Mouse (Mus musculus): Measurements from ENCODE around the gene Ccdc85b. TPM values are rescaled to one million over a fixed set of nuclear protein-coding genes. Genes with fewer than 3 reads are reported as not detected.
A peak's percentile ranks its signal among the peaks of the same experiment; 100 is the strongest.

Gene Ccdc85b
- polyA plus RNA-seq, 1 experiment from 2014 or later, result 8.3 TPM

DNA sequence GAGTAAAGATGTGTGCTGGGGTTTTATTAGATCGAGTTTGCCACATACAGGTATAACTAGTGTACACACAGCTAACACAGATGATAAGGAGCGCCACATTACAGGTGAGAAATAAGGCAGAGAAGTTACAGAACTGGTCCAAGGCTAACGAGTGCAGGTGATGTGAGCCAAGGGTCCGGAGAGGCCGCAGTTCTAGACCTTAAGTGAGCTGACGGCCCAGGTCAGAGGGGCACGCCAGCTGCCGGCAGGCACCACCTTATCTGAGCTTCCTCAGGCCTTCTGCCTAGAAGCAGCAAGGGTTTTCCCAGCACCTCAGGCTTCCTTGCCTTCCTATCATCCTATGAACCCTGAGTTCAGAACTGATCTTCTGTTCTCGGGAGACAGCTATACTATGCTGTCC, 38.1 kb downstream of the Ccdc85b start:
- Histone ChIP-seq H3K4me2 (ENCODE audit: low read depth) (no peak overlapping the region), H3K4me1 (ENCODE audit: control insufficient read depth, insufficient read depth, low read length) (peaks cover 10% of the 10 kb centered on the region), H3K9me3 (ENCODE audit: control insufficient read depth, low read length) (no peaks in the 10 kb centered on the region), H3K27me3 (ENCODE audit: control insufficient read depth, insufficient read depth, low read length) (no peaks in the 10 kb centered on the region), H3K36me3 (ENCODE audit: control insufficient read depth, insufficient read depth, low read length) (peaks cover 7% of the 10 kb centered on the region), H3K9ac (ENCODE audit: low read length) (no peak overlapping the region), H3K27ac (ENCODE audit: low read depth, low read length) (no peak overlapping the region), H3K4me3 (ENCODE audit: low read depth, low read length) (no peak overlapping the region)
- 94% methylated on average over 9 of the region's 9 CpGs for WGBS
- DNase-seq (ENCODE audit: low spot score), result no peak
- no peak for ATAC-seq (ENCODE audit: insufficient read depth, low FRiP score, low TSS enrichment)

GRCm38 (mm10) chr19:5418750-5419466, 38.8 kb downstream of the Ccdc85b start:
- H3K9ac ChIP-seq (ENCODE audit: low read length), result no peak overlapping the region
- WGBS, result 95% methylated on average over 7 of the region's 8 CpGs
- H3K36me3 ChIP-seq (ENCODE audit: control insufficient read depth, insufficient read depth, low read length), result peaks cover 7% of the 10 kb centered on the region

GRCm38 (mm10) chr19:5414534-5414957, 43.1 kb downstream of the Ccdc85b start:
- Histone ChIP-seq H3K9ac (ENCODE audit: low read length) (no peak overlapping the region), H3K4me1 (ENCODE audit: control insufficient read depth, insufficient read depth, low read length) (no peaks in the 10 kb centered on the region), H3K27ac (ENCODE audit: low read depth, low read length) (no peak overlapping the region), H3K4me3 (ENCODE audit: low read depth, low read length) (no peak overlapping the region), H3K4me2 (ENCODE audit: low read depth) (no peak overlapping the region), H3K27me3 (ENCODE audit: control insufficient read depth, insufficient read depth, low read length) (no peaks in the 10 kb centered on the region), H3K36me3 (ENCODE audit: control insufficient read depth, insufficient read depth, low read length) (no peaks in the 10 kb centered on the region), H3K9me3 (ENCODE audit: control insufficient read depth, low read length) (no peaks in the 10 kb centered on the region)
- ATAC-seq (ENCODE audit: insufficient read depth, low FRiP score, low TSS enrichment), result no peak
- 69% methylated on average over 2 of the region's 2 CpGs for WGBS
- no peak for DNase-seq (ENCODE audit: low spot score)

More at GRCm38 (mm10) chr19:5418750-5419466, 38.8 kb downstream of the Ccdc85b start:
- peaks cover 8% of the 10 kb centered on the region for H3K4me1 ChIP-seq (ENCODE audit: control insufficient read depth, insufficient read depth, low read length)
- no peak overlapping the region for H3K4me2 ChIP-seq (ENCODE audit: low read depth)
- H3K4me3 ChIP-seq (ENCODE audit: low read depth, low read length), result no peak overlapping the region
- ATAC-seq (ENCODE audit: insufficient read depth, low FRiP score, low TSS enrichment) (no peak), DNase-seq (ENCODE audit: low spot score) (no peak)
- no peak overlapping the region for H3K27ac ChIP-seq (ENCODE audit: low read depth, low read length)
- H3K9me3 ChIP-seq (ENCODE audit: control insufficient read depth, low read length), result no peaks in the 10 kb centered on the region
- H3K27me3 ChIP-seq (ENCODE audit: control insufficient read depth, insufficient read depth, low read length), result no peaks in the 10 kb centered on the region

- Histone ChIP-seq H3K27me3 (ENCODE audit: control insufficient read depth, insufficient read depth, low read length) (no peaks in the 10 kb centered on the region), H3K4me2 (ENCODE audit: low read depth) (no peak overlapping the region), H3K27ac (ENCODE audit: low read depth, low read length) (no peak overlapping the region), H3K36me3 (ENCODE audit: control insufficient read depth, insufficient read depth, low read length) (no peaks in the 10 kb centered on the region), H3K4me1 (ENCODE audit: control insufficient read depth, insufficient read depth, low read length) (no peaks in the 10 kb centered on the region), H3K9ac (ENCODE audit: low read length) (no peak overlapping the region), H3K9me3 (ENCODE audit: control insufficient read depth, low read length) (no peaks in the 10 kb centered on the region), H3K4me3 (ENCODE audit: low read depth, low read length) (no peak overlapping the region)
- 77% methylated on average over 4 of the region's 4 CpGs for WGBS
- DNase-seq (ENCODE audit: low spot score), result no peak
- ATAC-seq (ENCODE audit: insufficient read depth, low FRiP score, low TSS enrichment), result no peak
Observed at GRCm38 (mm10) chr19:5413840-5414239, 43.9 kb downstream of the Ccdc85b start.

DNA sequence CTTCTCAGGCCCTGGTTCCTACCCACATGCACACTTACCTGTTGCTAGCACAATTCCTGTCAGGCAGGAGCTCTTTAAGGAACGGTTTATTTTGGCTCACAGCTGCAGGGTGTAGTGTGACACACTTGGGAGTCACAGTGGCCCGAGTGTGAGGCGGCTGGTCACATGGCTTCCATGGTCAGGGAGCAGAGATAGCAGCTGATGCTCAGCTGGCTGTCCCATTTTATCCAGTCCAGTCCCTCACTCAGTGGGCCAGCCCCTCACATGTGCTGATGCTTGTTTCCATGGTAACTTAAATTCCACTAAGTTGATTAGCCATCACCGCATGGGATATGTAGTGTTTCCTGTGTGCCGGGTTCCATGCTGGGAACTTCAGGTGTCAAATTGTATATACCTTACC, 45.7 kb downstream of the Ccdc85b start:
- DNase-seq (ENCODE audit: low spot score) (no peak), ATAC-seq (ENCODE audit: insufficient read depth, low FRiP score, low TSS enrichment) (no peak)
- 68% methylated on average over 5 of the region's 5 CpGs for WGBS
- Histone ChIP-seq H3K36me3 (ENCODE audit: control insufficient read depth, insufficient read depth, low read length) (no peaks in the 10 kb centered on the region), H3K4me2 (ENCODE audit: low read depth) (no peak overlapping the region), H3K9me3 (ENCODE audit: control insufficient read depth, low read length) (no peaks in the 10 kb centered on the region), H3K27me3 (ENCODE audit: control insufficient read depth, insufficient read depth, low read length) (no peaks in the 10 kb centered on the region), H3K4me1 (ENCODE audit: control insufficient read depth, insufficient read depth, low read length) (peaks cover 5% of the 10 kb centered on the region; the same call in 1 of the 2 replicates), H3K9ac (ENCODE audit: low read length) (no peak overlapping the region), H3K27ac (ENCODE audit: low read depth, low read length) (no peak overlapping the region), H3K4me3 (ENCODE audit: low read depth, low read length) (no peak overlapping the region)

DNA sequence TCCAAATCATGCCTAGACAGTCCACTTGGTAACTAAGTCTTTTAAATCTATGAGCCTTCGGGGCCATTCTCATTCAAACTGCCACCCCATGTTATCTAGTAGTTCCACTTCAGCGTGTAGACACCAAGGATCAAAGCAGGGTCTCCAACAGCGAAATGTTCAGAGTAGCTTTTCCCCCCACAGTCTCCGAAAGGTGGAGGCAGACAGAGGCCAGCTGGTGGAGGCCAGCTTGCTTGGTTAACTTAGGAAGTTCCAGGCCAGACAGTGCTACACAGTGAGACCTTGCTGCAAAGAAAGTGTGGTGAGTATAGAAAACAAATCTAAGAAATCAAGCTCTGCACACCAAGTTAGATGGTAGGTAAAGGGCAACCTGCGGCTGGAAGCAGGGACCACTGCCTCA, 47.1 kb downstream of the Ccdc85b start:
- 87% methylated on average over 5 of the region's 5 CpGs for WGBS
- DNase-seq (ENCODE audit: low spot score), result no peak

GRCm38 (mm10) chr19:5409068-5409467, 48.6 kb downstream of the Ccdc85b start:
- DNase-seq (ENCODE audit: low spot score) (no peak), ATAC-seq (ENCODE audit: insufficient read depth, low FRiP score, low TSS enrichment) (no peak)
- Histone ChIP-seq H3K4me2 (ENCODE audit: low read depth) (no peak overlapping the region), H3K9me3 (ENCODE audit: control insufficient read depth, low read length) (no peaks in the 10 kb centered on the region), H3K4me1 (ENCODE audit: control insufficient read depth, insufficient read depth, low read length) (peaks cover 5% of the 10 kb centered on the region; the same call in 1 of the 2 replicates), H3K9ac (ENCODE audit: low read length) (no peak overlapping the region; the same call in 1 of the 2 replicates), H3K27ac (ENCODE audit: low read depth, low read length) (no peak overlapping the region), H3K4me3 (ENCODE audit: low read depth, low read length) (no peak overlapping the region), H3K27me3 (ENCODE audit: control insufficient read depth, insufficient read depth, low read length) (no peaks in the 10 kb centered on the region), H3K36me3 (ENCODE audit: control insufficient read depth, insufficient read depth, low read length) (no peaks in the 10 kb centered on the region)
- 79% methylated on average over 5 of the region's 5 CpGs for WGBS

More for the DNA sequence above, 47.1 kb downstream of the Ccdc85b start:
- Histone ChIP-seq H3K27me3 (ENCODE audit: control insufficient read depth, insufficient read depth, low read length) (no peaks in the 10 kb centered on the region), H3K9ac (ENCODE audit: low read length) (no peak overlapping the region), H3K4me2 (ENCODE audit: low read depth) (no peak overlapping the region), H3K4me3 (ENCODE audit: low read depth, low read length) (no peak overlapping the region), H3K4me1 (ENCODE audit: control insufficient read depth, insufficient read depth, low read length) (peaks cover 5% of the 10 kb centered on the region; the same call in 1 of the 2 replicates), H3K36me3 (ENCODE audit: control insufficient read depth, insufficient read depth, low read length) (no peaks in the 10 kb centered on the region), H3K9me3 (ENCODE audit: control insufficient read depth, low read length) (no peaks in the 10 kb centered on the region), H3K27ac (ENCODE audit: low read depth, low read length) (no peak overlapping the region)
- ATAC-seq (ENCODE audit: insufficient read depth, low FRiP score, low TSS enrichment), result no peak

- no peak for DNase-seq (ENCODE audit: low spot score)
- ATAC-seq (ENCODE audit: insufficient read depth, low FRiP score, low TSS enrichment), result no peak
- Histone ChIP-seq H3K4me3 (ENCODE audit: low read depth, low read length) (no peak overlapping the region), H3K9me3 (ENCODE audit: control insufficient read depth, low read length) (no peaks in the 10 kb centered on the region), H3K27me3 (ENCODE audit: control insufficient read depth, insufficient read depth, low read length) (no peaks in the 10 kb centered on the region), H3K9ac (ENCODE audit: low read length) (no peak overlapping the region; the same call in 1 of the 2 replicates), H3K36me3 (ENCODE audit: control insufficient read depth, insufficient read depth, low read length) (no peaks in the 10 kb centered on the region), H3K27ac (ENCODE audit: low read depth, low read length) (no peak overlapping the region), H3K4me1 (ENCODE audit: control insufficient read depth, insufficient read depth, low read length) (peaks cover 5% of the 10 kb centered on the region; the same call in 1 of the 2 replicates), H3K4me2 (ENCODE audit: low read depth) (0 out of 2 replicates have a peak overlapping the region, but pooled peaks have one; percentile 9)
- WGBS, result 92% methylated on average over 13 of the region's 13 CpGs
Observed at GRCm38 (mm10) chr19:5408057-5409001, 49.4 kb downstream of the Ccdc85b start.
